In genomic region chr2:103446326-103446725, GRCm38 (mm10) we compare ENCODE assay signal across 10 mouse cellular contexts. TPM values are rescaled to one million over a fixed set of nuclear protein-coding genes. Genes with fewer than 3 reads are reported as not detected.
"Had no signal": no experiment of that assay in that cellular context is flagged by ENCODE, and none has a peak within 500 bp of the region (broad histone marks: within the 10 kb centered on the region; RNA-seq: fewer than 3 reads in every experiment).

No protein-coding gene starts in this region.

- H3K27ac ChIP-seq: neural tube, embryonic 12.5 days; neural tube, embryonic 13.5 days; neural tube, embryonic 15.5 days; stomach, embryonic 15.5 days; stomach, postnatal 0 days had no signal

- H3K27me3 ChIP-seq: neural tube, embryonic 12.5 days; neural tube, embryonic 13.5 days; neural tube, embryonic 15.5 days; stomach, embryonic 15.5 days had no signal

- DNase-seq: right cerebral cortex, postnatal 25 days had no signal

- H3K9ac ChIP-seq: neural tube, embryonic 12.5 days; neural tube, embryonic 13.5 days; neural tube, embryonic 15.5 days; stomach, embryonic 15.5 days had no signal

- H3K4me1 ChIP-seq: neural tube, embryonic 13.5 days; neural tube, embryonic 15.5 days; stomach, embryonic 15.5 days had no signal

- H3K36me3 ChIP-seq: neural tube, embryonic 12.5 days; neural tube, embryonic 13.5 days; neural tube, embryonic 15.5 days; stomach, embryonic 15.5 days had no signal

- H3K9me3 ChIP-seq: neural tube, embryonic 12.5 days; neural tube, embryonic 13.5 days; neural tube, embryonic 15.5 days; stomach, embryonic 15.5 days had no signal

- H3K4me3 ChIP-seq: neural tube, embryonic 12.5 days; neural tube, embryonic 13.5 days; neural tube, embryonic 15.5 days; stomach, embryonic 15.5 days had no signal

- H3K4me2 ChIP-seq: neural tube, embryonic 12.5 days; neural tube, embryonic 13.5 days; neural tube, embryonic 15.5 days; stomach, embryonic 15.5 days had no signal

RNA-seq across cellular contexts. Expression of gene Elf5, which starts 34.8 kb away (rescaled TPM):
- polyA plus RNA-seq: neural tube, embryonic 12.5 days; neural tube, embryonic 13.5 days; neural tube, embryonic 14.5 days; neural tube, embryonic 15.5 days; small intestine, adult 2 months; spleen, adult 2 months; testis, adult 2 months had no signal
